Mouse (Mus musculus) cerebellum, postnatal 4 days (tissue): ENCODE measurements at regions not wholly inside any gene's neighbourhood (a gene's known extent, or its start where the extent isn't known, plus 50 kb on each side); places are given as distances from the start of the nearest gene placed in this dataset.

Experiments used
- DNase-seq, 2 experiments: peaks; one replicate each; pipeline ENCODE4 v3.0.0; 2022; ENCODE audit warnings: low spot score in 2 of 2, mixed read lengths in 1 of 2

GRCm38 (mm10) chr5:45270679-45271078, 179.4 kb downstream of the Qdpr start:
- no peak for DNase-seq

GRCm38 (mm10) chr5:45269391-45269790, 180.6 kb downstream of the Qdpr start:
- DNase-seq: no peak

GRCm38 (mm10) chr5:45266914-45267313, 183.1 kb downstream of the Qdpr start:
- DNase-seq: no peak

- DNase-seq: no peak
Measured at GRCm38 (mm10) chr5:45258486-45258885, 191.6 kb downstream of the Qdpr start.

- no peak for DNase-seq
Measured at GRCm38 (mm10) chr5:45256256-45256999, 193.6 kb downstream of the Qdpr start.

- no peak for DNase-seq
Measured at GRCm38 (mm10) chr5:45231856-45232255, 218.2 kb downstream of the Qdpr start.

- DNase-seq: no peak
Measured at GRCm38 (mm10) chr5:45230097-45230496, 219.9 kb downstream of the Qdpr start.

GRCm38 (mm10) chr5:45229477-45229876, 220.6 kb downstream of the Qdpr start:
- DNase-seq: no peak

- DNase-seq: no peak
Measured at GRCm38 (mm10) chr5:45228226-45228927, 221.7 kb downstream of the Qdpr start.

- DNase-seq: no peak
Measured at GRCm38 (mm10) chr5:45220272-45220916, 229.6 kb downstream of the Qdpr start.

- no peak for DNase-seq
Measured at GRCm38 (mm10) chr5:45219558-45219957, 230.5 kb downstream of the Qdpr start.

GRCm38 (mm10) chr5:45219101-45219500, 230.9 kb downstream of the Qdpr start:
- DNase-seq: no peak

GRCm38 (mm10) chr5:45214475-45214874, 235.6 kb downstream of the Qdpr start:
- no peak for DNase-seq

- DNase-seq: no peak
Measured at GRCm38 (mm10) chr5:45198408-45198807, 251.6 kb downstream of the Qdpr start.

GRCm38 (mm10) chr5:45196159-45196558, 253.9 kb downstream of the Qdpr start:
- DNase-seq: no peak

GRCm38 (mm10) chr5:45192287-45192686, 257.7 kb downstream of the Qdpr start:
- no peak for DNase-seq

- no peak for DNase-seq
Measured at GRCm38 (mm10) chr5:45173035-45173755, 276.8 kb downstream of the Qdpr start.

- DNase-seq: no peak
Measured at GRCm38 (mm10) chr5:45159194-45159593, 290.8 kb downstream of the Qdpr start.

- DNase-seq: no peak
Measured at GRCm38 (mm10) chr5:45154936-45155335, 295.1 kb downstream of the Qdpr start.

GRCm38 (mm10) chr5:45144186-45144585, 305.9 kb downstream of the Qdpr start:
- no peak for DNase-seq

- no peak for DNase-seq
Measured at GRCm38 (mm10) chr5:45137198-45137973, 312.6 kb downstream of the Qdpr start.
